Comparison of ENCODE assay signal across 20 mouse cellular contexts in genomic region chr16:49853633-49854032, GRCm38 (mm10). TPM values are rescaled to one million over a fixed set of nuclear protein-coding genes. Genes with fewer than 3 reads are reported as not detected.
A peak's percentile ranks its signal among the peaks of the same experiment; 100 is the strongest.
DNase-seq lines count a peak whose midpoint lies in the region; ATAC-seq and TF ChIP-seq lines count a peak whose summit lies in the region.
"Had no signal": no experiment of that assay in that cellular context is flagged by ENCODE, and none has a peak within 500 bp of the region (broad histone marks: within the 10 kb centered on the region; RNA-seq: fewer than 3 reads in every experiment).

No protein-coding gene starts in this region.

- no peak for ATAC-seq in liver, embryonic 11.5 days (replicated peaks; ENCODE audit: low FRiP score)
- no peak for ATAC-seq in G1E (ENCODE audit: extremely low read depth, insufficient number of reproducible peaks, low FRiP score, poor library complexity, severe bottlenecking)
- no peak for ATAC-seq in liver, embryonic 14.5 days (ENCODE audit: insufficient read depth)
- ATAC-seq: forebrain, embryonic 14.5 days; intestine, postnatal 0 days; midbrain, embryonic 16.5 days had no signal

- TF ChIP-seq CTCF in G1E (IDR thresholded peaks at IDR 0.05; ENCODE audit: low read depth, low read length), result no peak
- TF ChIP-seq CTCF in liver, embryonic 14.5 days (IDR thresholded peaks at IDR 0.05; ENCODE audit: low read depth), result no peak

- 73% methylated on average over 6 of the region's 6 CpGs for WGBS in liver, embryonic 11.5 days
- 65% methylated on average over 6 of the region's 6 CpGs for WGBS in liver, embryonic 14.5 days (ENCODE audit: insufficient replicate concordance)

- intact Hi-C loops in left cerebral cortex, postnatal 25 days (cut with DNase I), result loop anchor here (2.0 kb wide), 1 partner anchor 45 kb away; no protein-coding TSS in a partner anchor

- DNase-seq in liver, embryonic 11.5 days (ENCODE audit: low spot score), result no peak
- DNase-seq in liver (no peak), G1E (ENCODE audit: low spot score) (no peak)
- DNase-seq in liver, embryonic 14.5 days (ENCODE audit: low read depth in 3 of 3, low spot score in 3 of 3), result no peak
- DNase-seq in splenic B cell, adult 2 months (ENCODE audit: low read depth, low spot score), result peak; percentile 29
- no peak for DNase-seq in left cerebral cortex, postnatal 25 days (ENCODE audit: low spot score in 2 of 2)
- DNase-seq in thymus, postnatal 4 days, result no peak
- DNase-seq: adrenal gland, postnatal 10 days; cerebellum, adult 2 months; cerebellum, postnatal 25 days; gastrocnemius, postnatal 10 days; kidney, postnatal 36 days had no signal

- no peak for TF ChIP-seq EP300 in liver, embryonic 14.5 days (IDR thresholded peaks at IDR 0.05; ENCODE audit: low read depth)

- H3K4me2 ChIP-seq in liver, embryonic 11.5 days, result peak overlapping the region; percentile 80
- H3K4me2 ChIP-seq in liver, embryonic 14.5 days (ENCODE audit: low read depth), result peak overlapping the region; percentile 88
- H3K4me2 ChIP-seq: embryonic facial prominence, embryonic 12.5 days; kidney, embryonic 15.5 days had no signal

- no peak overlapping the region for H3K9ac ChIP-seq in liver, embryonic 11.5 days (ENCODE audit: low read depth, low read length)
- H3K9ac ChIP-seq in liver, embryonic 14.5 days (replicated peaks), result peak overlapping the region; percentile 99
- H3K9ac ChIP-seq: embryonic facial prominence, embryonic 12.5 days; kidney, embryonic 15.5 days; lung, embryonic 15.5 days had no signal

- peak overlapping the region; percentile 99; the same call in 1 of the 2 replicates for H3K27ac ChIP-seq in liver, embryonic 11.5 days (ENCODE audit: low read depth, low read length)
- peak overlapping the region; percentile 98 for H3K27ac ChIP-seq in liver, embryonic 14.5 days
- H3K27ac ChIP-seq: embryonic facial prominence, embryonic 12.5 days; hindbrain, embryonic 10.5 days; kidney, embryonic 15.5 days; midbrain, embryonic 10.5 days had no signal

- no peaks in the 10 kb centered on the region for H3K27me3 ChIP-seq in liver, embryonic 11.5 days (replicated peaks; ENCODE audit: control insufficient read depth, insufficient read depth, low read length)
- H3K27me3 ChIP-seq in G1E (ENCODE audit: insufficient read depth, low read length), result no peaks in the 10 kb centered on the region
- no peaks in the 10 kb centered on the region for H3K27me3 ChIP-seq in liver, embryonic 14.5 days (ENCODE audit: control insufficient read depth, insufficient read depth, low read length)
- H3K27me3 ChIP-seq in splenic B cell, adult 2 months (ENCODE audit: control insufficient read depth, insufficient read depth, low read length, poor library complexity, severe bottlenecking), result no peaks in the 10 kb centered on the region
- H3K27me3 ChIP-seq: embryonic facial prominence, embryonic 12.5 days; kidney, embryonic 15.5 days; lung, embryonic 15.5 days had no signal

- peaks cover 12% of the 10 kb centered on the region for H3K4me1 ChIP-seq in liver, embryonic 11.5 days (replicated peaks; ENCODE audit: control insufficient read depth, insufficient read depth, low read length)
- peaks cover 41% of the 10 kb centered on the region for H3K4me1 ChIP-seq in G1E (ENCODE audit: insufficient read depth, low read depth, low read length)
- peaks cover 24 to 28% of the 10 kb centered on the region in 2 experiments for H3K4me1 ChIP-seq in liver, embryonic 14.5 days (replicated peaks; ENCODE audit: control insufficient read depth in 2 of 2, insufficient read depth in 2 of 2, low read length in 1 of 2)

- no peaks in the 10 kb centered on the region for H3K36me3 ChIP-seq in liver, embryonic 11.5 days (ENCODE audit: control insufficient read depth, insufficient read depth, low read length)
- H3K36me3 ChIP-seq in G1E (replicated peaks), result peaks cover 3% of the 10 kb centered on the region
- peaks cover 7% of the 10 kb centered on the region for H3K36me3 ChIP-seq in liver, embryonic 14.5 days (replicated peaks; ENCODE audit: control insufficient read depth, insufficient read depth, low read depth)
- H3K36me3 ChIP-seq in splenic B cell, adult 2 months (ENCODE audit: control insufficient read depth, insufficient read depth, low read length, poor library complexity, severe bottlenecking), result no peaks in the 10 kb centered on the region
- H3K36me3 ChIP-seq: embryonic facial prominence, embryonic 12.5 days; hindbrain, embryonic 10.5 days; kidney, embryonic 15.5 days; lung, embryonic 15.5 days; midbrain, embryonic 10.5 days had no signal

- H3K9me3 ChIP-seq in liver, embryonic 11.5 days (ENCODE audit: control insufficient read depth, low read length), result no peaks in the 10 kb centered on the region
- H3K9me3 ChIP-seq in G1E (replicated peaks), result no peaks in the 10 kb centered on the region
- no peaks in the 10 kb centered on the region for H3K9me3 ChIP-seq in liver, embryonic 14.5 days (ENCODE audit: control insufficient read depth, low read length)
- H3K9me3 ChIP-seq: embryonic facial prominence, embryonic 12.5 days; hindbrain, embryonic 10.5 days; kidney, embryonic 15.5 days; lung, embryonic 15.5 days; midbrain, embryonic 10.5 days had no signal

- H3K4me3 ChIP-seq in liver, embryonic 11.5 days (ENCODE audit: low read depth, low read length), result peak overlapping the region; percentile 98; the same call in 1 of the 2 replicates
- H3K4me3 ChIP-seq in G1E (ENCODE audit: low read depth, low read length), result peak overlapping the region; percentile 94; the same call in 1 of the 2 replicates
- H3K4me3 ChIP-seq in liver, embryonic 14.5 days (ENCODE audit: insufficient read depth in 1 of 2, low read depth in 2 of 2, low read length in 2 of 2), result peak overlapping the region; percentile 61 to 90; a peak in 3 of 4 replicates
- H3K4me3 ChIP-seq: embryonic facial prominence, embryonic 12.5 days; hindbrain, embryonic 10.5 days; kidney, embryonic 15.5 days; midbrain, embryonic 10.5 days had no signal

RNA-seq across cellular contexts. Expression of gene Cd47, which starts 53.3 kb away (rescaled TPM):
- polyA plus RNA-seq in liver, embryonic 11.5 days (2014; fragmentation: Nextera tagmentation; extraction: Ambion mirVana), result 261 and 281 TPM in 2 replicates
- total RNA-seq in G1E (2014; fragmentation: Nextera tagmentation), result 418 and 451 TPM in 2 replicates
- 149 and 155 TPM in 2 replicates for total RNA-seq in G1E (2017)
- polyA plus RNA-seq in G1E (2012), result 88.8 and 95.1 TPM in 2 replicates
- 54.3 and 82.5 TPM in 2 replicates for polyA plus RNA-seq in liver, embryonic 14.5 days (2012; rRNA removed)
- 331 and 345 TPM in 2 replicates for polyA plus RNA-seq in liver, embryonic 14.5 days (2014; fragmentation: Nextera tagmentation; extraction: Ambion mirVana)
- 100 to 1,000 TPM; 238 to 249 TPM for total RNA-seq in left cerebral cortex, postnatal 25 days (2021)
